ENCODE assay signal across 10 mouse cellular contexts in the genomic region with DNA sequence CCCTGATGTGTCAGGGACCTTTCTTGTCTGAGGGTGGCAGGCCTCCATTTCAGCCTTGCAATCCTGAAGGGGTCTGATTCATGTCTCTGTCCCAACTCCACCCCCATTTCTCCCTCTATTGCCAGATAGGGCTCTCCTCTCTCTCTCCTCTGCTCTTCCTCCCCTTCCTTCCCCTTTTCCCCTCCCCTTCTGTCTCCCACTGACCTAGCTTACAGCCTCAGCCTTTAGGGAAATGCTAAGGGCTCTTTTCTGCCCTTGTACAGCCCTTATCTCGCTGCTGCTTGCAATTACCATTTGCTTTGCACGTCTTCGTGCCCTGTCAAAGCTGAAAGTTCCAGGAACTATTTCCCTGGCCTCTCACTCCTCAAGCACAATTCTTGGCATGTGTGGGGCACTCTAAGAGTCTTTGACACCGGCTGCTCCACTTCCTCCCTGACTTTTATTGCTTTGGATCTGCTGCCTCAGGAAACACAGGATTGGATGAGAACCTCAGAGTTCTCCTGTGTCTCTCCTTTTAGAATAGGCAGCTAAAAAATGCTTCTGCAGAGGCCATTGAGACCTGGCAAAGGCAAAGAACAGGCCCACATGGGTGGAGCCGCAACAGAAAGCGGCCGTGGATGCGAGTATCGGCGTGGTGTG.
DNase-seq lines count a peak whose midpoint lies in the region; ATAC-seq and TF ChIP-seq lines count a peak whose summit lies in the region.
"Had no signal": no experiment of that assay in that cellular context is flagged by ENCODE, and none has a peak within 500 bp of the region (broad histone marks: within the 10 kb centered on the region; RNA-seq: fewer than 3 reads in every experiment).

No protein-coding gene starts in this region.

- H3K9me3 ChIP-seq in heart, embryonic 13.5 days: no peaks in the 10 kb centered on the region; the same call in 1 of the 2 replicates
- H3K9me3 ChIP-seq in liver, postnatal 0 days (ENCODE audit: low read length): no peaks in the 10 kb centered on the region; the same call in 1 of the 2 replicates

- no peak overlapping the region for H3K4me2 ChIP-seq in heart, embryonic 13.5 days
- no peak overlapping the region for H3K4me2 ChIP-seq in liver, postnatal 0 days (ENCODE audit: low read depth, low read length)

- H3K4me3 ChIP-seq in heart, embryonic 13.5 days: no peak overlapping the region
- H3K4me3 ChIP-seq in heart, adult 2 months: no peak overlapping the region
- no peak overlapping the region for H3K4me3 ChIP-seq in liver, postnatal 0 days (ENCODE audit: low read depth, low read length)

- no peaks in the 10 kb centered on the region for H3K36me3 ChIP-seq in heart, embryonic 13.5 days
- H3K36me3 ChIP-seq in heart, adult 2 months (ENCODE audit: control insufficient read depth, insufficient read depth, low read length): no peaks in the 10 kb centered on the region
- no peaks in the 10 kb centered on the region for H3K36me3 ChIP-seq in liver, postnatal 0 days (replicated peaks; ENCODE audit: insufficient read depth, low read length)

- intact Hi-C loops in heart, adult 2 months (cut with DNase I): no loop called here

- peaks cover 11% of the 10 kb centered on the region for H3K4me1 ChIP-seq in heart, embryonic 13.5 days
- peaks cover 3% of the 10 kb centered on the region; the same call in 1 of the 2 replicates for H3K4me1 ChIP-seq in heart, adult 2 months (ENCODE audit: control insufficient read depth, insufficient read depth, low read length)
- no peaks in the 10 kb centered on the region for H3K4me1 ChIP-seq in liver, postnatal 0 days (ENCODE audit: insufficient read depth)

- WGBS in heart, embryonic 13.5 days: 49% methylated on average over 10 of the region's 10 CpGs
- 37% methylated on average over 10 of the region's 10 CpGs for WGBS in heart, adult 2 months
- WGBS in liver, postnatal 0 days (ENCODE audit: insufficient replicate concordance): 55% methylated on average over 10 of the region's 10 CpGs

- TF ChIP-seq POLR2A in heart, adult 2 months (IDR thresholded peaks at IDR 0.05; ENCODE audit: insufficient read depth, low read depth, low read length): no peak

- TF ChIP-seq EP300 in heart, adult 2 months (IDR thresholded peaks at IDR 0.05; ENCODE audit: insufficient read depth, low read depth, low read length): no peak
- no peak for TF ChIP-seq EP300 in liver, postnatal 0 days (IDR thresholded peaks at IDR 0.05; ENCODE audit: low read depth)

- peak overlapping the region; percentile 53 for H3K27ac ChIP-seq in heart, embryonic 13.5 days (replicated peaks)
- no peak overlapping the region for H3K27ac ChIP-seq in heart, adult 2 months
- H3K27ac ChIP-seq in liver, postnatal 0 days (ENCODE audit: low read depth): peak overlapping the region; percentile 62; the same call in 1 of the 2 replicates

- H3K79me2 ChIP-seq in heart, adult 2 months (replicated peaks; ENCODE audit: control insufficient read depth, insufficient read depth, low read length): no peaks in the 10 kb centered on the region

- no peak for TF ChIP-seq CTCF in heart, adult 2 months (IDR thresholded peaks at IDR 0.05)
- TF ChIP-seq CTCF in liver, postnatal 0 days (IDR thresholded peaks at IDR 0.05; ENCODE audit: low read depth): no peak

- H3K27me3 ChIP-seq in heart, embryonic 13.5 days (replicated peaks): no peaks in the 10 kb centered on the region
- no peaks in the 10 kb centered on the region for H3K27me3 ChIP-seq in heart, adult 2 months (ENCODE audit: control insufficient read depth, insufficient read depth, low read length)
- no peaks in the 10 kb centered on the region for H3K27me3 ChIP-seq in liver, postnatal 0 days (ENCODE audit: insufficient read depth, low read length)
- H3K27me3 ChIP-seq: CH12.LX had no signal

- ATAC-seq in heart, embryonic 13.5 days (ENCODE audit: extremely low read depth, insufficient number of reproducible peaks, low FRiP score, low TSS enrichment): no peak
- ATAC-seq in liver, postnatal 0 days: peak; percentile 27

- DNase-seq in heart, adult 2 months: no peak
- DNase-seq in Muller cell, postnatal 12 days (ENCODE audit: inconsistent ontology term): peak; percentile 25
- DNase-seq in kidney, adult 18-20 months: peak; percentile 17
- DNase-seq in liver, postnatal 0 days: no peak
- DNase-seq in frontal cortex, postnatal 14 days (ENCODE audit: low spot score in 2 of 2): no peak
- no peak for DNase-seq in embryo, embryonic 10.5 days (ENCODE audit: low spot score)
- no peak for DNase-seq in right cerebral cortex, adult 18-20 months
- DNase-seq: cerebellum, adult 8-10 months had no signal

- no peak overlapping the region for H3K9ac ChIP-seq in heart, embryonic 13.5 days
- H3K9ac ChIP-seq in heart, adult 2 months (ENCODE audit: low read depth, low read length): no peak overlapping the region
- H3K9ac ChIP-seq in liver, postnatal 0 days (replicated peaks): no peak overlapping the region

Comparison
In these comparisons a context has a peak if more than half of its experiments do, and no peak if none do; other contexts are left out.
1. DNase-seq: peak in Muller cell, postnatal 12 days (single experiment) and kidney, adult 18-20 months (single experiment); none in heart, adult 2 months (0 of 2), liver, postnatal 0 days (single experiment), frontal cortex, postnatal 14 days (0 of 2), embryo, embryonic 10.5 days (single experiment) and right cerebral cortex, adult 18-20 months (single experiment).